Mouse (Mus musculus): ENCODE measurements around the gene Mon1a.

GRCm38 (mm10) chr9:107906967-107907800 lies 19.2 kb downstream of the Mon1a start:
- TF ChIP-seq CTCF (conservative IDR thresholded peaks at IDR 0.05; ENCODE audit: insufficient read depth, insufficient read length, low read depth, low read length), result no peak
- no peak for TF ChIP-seq POLR2A (IDR thresholded peaks at IDR 0.05; ENCODE audit: low read depth, low read length)
